Mouse (Mus musculus) lung, embryonic 16.5 days (tissue): Measurements from ENCODE around the gene Patj. TPM values are rescaled to one million over a fixed set of nuclear protein-coding genes. Genes with fewer than 3 reads are reported as not detected.

Experiments used
- ATAC-seq: fragments of 200-750 bp; cut with Nextera tagmentation; 2 replicates; pipeline ENCODE4 v1.8.0; 2017; ENCODE audit warnings: low read depth, mild to moderate bottlenecking, moderate library complexity
- H3K27ac ChIP-seq: fragments of 300-500 bp; sonication (generic); 2 replicates; pipeline ENCODE4 v1.5.1; 2014; ENCODE audit warnings: mild to moderate bottlenecking, control low read depth, low read length
- H3K27me3 ChIP-seq: fragments of 300-500 bp; sonication (generic); 2 replicates; pipeline ENCODE4 v1.6.1; 2014; ENCODE audit warnings: low read depth, low read length, mixed read lengths; ENCODE audit not compliant: control insufficient read depth, insufficient read depth
- H3K36me3 ChIP-seq: fragments of 300-500 bp; sonication (generic); 2 replicates; pipeline ENCODE4 v1.6.1; 2014; ENCODE audit warnings: low read length; ENCODE audit not compliant: control insufficient read depth, insufficient read depth
- H3K4me1 ChIP-seq: fragments of 300-500 bp; sonication (generic); replicated peaks from 2 replicates; pipeline ENCODE4 v1.6.1; 2014; ENCODE audit warnings: low read length, mixed read lengths; ENCODE audit not compliant: control insufficient read depth, insufficient read depth
- H3K4me2 ChIP-seq: fragments of 300-500 bp; sonication (generic); 2 replicates; pipeline ENCODE4 v1.6.1; 2014; ENCODE audit warnings: low read depth, low read length, control low read depth
- H3K4me3 ChIP-seq: fragments of 300-500 bp; sonication (generic); 2 replicates; pipeline ENCODE4 v1.5.1; 2014; ENCODE audit warnings: mild to moderate bottlenecking, low read length, control low read depth
- H3K9ac ChIP-seq: fragments of 300-500 bp; sonication (generic); 2 replicates; pipeline ENCODE4 v1.6.1; 2014; ENCODE audit warnings: low read length, control low read depth
- H3K9me3 ChIP-seq: fragments of 300-500 bp; sonication (generic); 2 replicates; pipeline ENCODE4 v1.6.1; 2016; ENCODE audit warnings: low read length; ENCODE audit not compliant: control insufficient read depth
- WGBS: fragments of 180-500 bp; shearing (Covaris S2); extraction: QIAGEN DNeasy Blood & Tissue Kit; methylation state at CpG from one replicate; pipeline ENCODE4 v1.1.7; 2014; 5-methylcytosine and 5-hydroxymethylcytosine counted together
- polyA plus RNA-seq: library from polyadenylated mRNA; unstranded; fragments of >200 nt; fragmentation: Nextera tagmentation; extraction: Ambion mirVana; gene quantifications from 2 replicates; pipeline ENCODE4 v1.2.1, GENCODE M21; 2015

Patj gene
- polyA plus RNA-seq: 21.2 and 26.5 TPM in 2 replicates

GRCm38 (mm10) chr4:98395690-98396437 is at the start of gene Patj:
Patj (plus strand) TSS chr4:98395785.
- no peaks in the 10 kb centered on the region for H3K36me3 ChIP-seq
- WGBS: 1% methylated on average over 69 of the region's 73 CpGs
- H3K9ac ChIP-seq: peak within 1 kb of the TSS; percentile 99
- peak within 1 kb of the TSS; percentile 87 for H3K4me3 ChIP-seq
- no peaks in the 10 kb centered on the region for H3K27me3 ChIP-seq
- H3K4me1 ChIP-seq: peaks cover 3% of the 10 kb centered on the region; the same call in 1 of the 2 replicates
- H3K4me2 ChIP-seq: peak within 1 kb of the TSS; percentile 87
- no peaks in the 10 kb centered on the region for H3K9me3 ChIP-seq
- H3K27ac ChIP-seq: peak within 1 kb of the TSS; percentile 96
- ATAC-seq: peak; percentile 93

- no peak overlapping the region for H3K4me2 ChIP-seq
- H3K36me3 ChIP-seq: no peaks in the 10 kb centered on the region; the same call in 1 of the 2 replicates
- no peaks in the 10 kb centered on the region for H3K4me1 ChIP-seq
- H3K9me3 ChIP-seq: no peaks in the 10 kb centered on the region
- H3K9ac ChIP-seq: no peak overlapping the region
- H3K27me3 ChIP-seq: no peaks in the 10 kb centered on the region
- no peak overlapping the region for H3K4me3 ChIP-seq
- H3K27ac ChIP-seq: no peak overlapping the region
- 46% methylated on average over 5 of the region's 5 CpGs for WGBS
- no peak for ATAC-seq
These were observed 47.0 kb upstream of the Patj start for GRCm38 (mm10) chr4:98348580-98348979.

- WGBS: 87% methylated on average over 9 of the region's 9 CpGs
- peaks cover 19% of the 10 kb centered on the region for H3K36me3 ChIP-seq
- H3K9ac ChIP-seq: no peak overlapping the region
- no peaks in the 10 kb centered on the region for H3K27me3 ChIP-seq
- no peaks in the 10 kb centered on the region for H3K9me3 ChIP-seq
- H3K27ac ChIP-seq: no peak overlapping the region
- no peaks in the 10 kb centered on the region for H3K4me1 ChIP-seq
- H3K4me3 ChIP-seq: no peak overlapping the region
- H3K4me2 ChIP-seq: no peak overlapping the region
- ATAC-seq: no peak
These were observed 37.4 kb upstream of the Patj start for GRCm38 (mm10) chr4:98358034-98358809.

GRCm38 (mm10) chr4:98375401-98375800 is 20.2 kb upstream of the Patj start:
- 51% methylated on average over 4 of the region's 4 CpGs for WGBS
- Histone ChIP-seq H3K27me3 (no peaks in the 10 kb centered on the region), H3K36me3 (peaks cover 2% of the 10 kb centered on the region; the same call in 1 of the 2 replicates), H3K27ac (no peak overlapping the region), H3K9ac (no peak overlapping the region), H3K4me1 (no peaks in the 10 kb centered on the region), H3K4me3 (no peak overlapping the region), H3K4me2 (no peak overlapping the region), H3K9me3 (no peaks in the 10 kb centered on the region)
- ATAC-seq: 0 out of 2 replicates have a peak, but pooled peaks have one; percentile 47

GRCm38 (mm10) chr4:98376943-98377342 is 18.6 kb upstream of the Patj start:
- Histone ChIP-seq H3K27ac (no peak overlapping the region), H3K9ac (no peak overlapping the region), H3K4me3 (no peak overlapping the region), H3K4me2 (no peak overlapping the region), H3K4me1 (peaks cover 6% of the 10 kb centered on the region; the same call in 1 of the 2 replicates), H3K36me3 (peaks cover 2% of the 10 kb centered on the region; the same call in 1 of the 2 replicates), H3K27me3 (no peaks in the 10 kb centered on the region), H3K9me3 (no peaks in the 10 kb centered on the region)
- 90% methylated on average over 2 of the region's 2 CpGs for WGBS
- no peak for ATAC-seq

- Histone ChIP-seq H3K27me3 (no peaks in the 10 kb centered on the region), H3K27ac (no peak within 1 kb of the TSS; the same call in 1 of the 2 replicates), H3K9me3 (no peaks in the 10 kb centered on the region), H3K9ac (peak within 1 kb of the TSS; percentile 98), H3K4me1 (peaks cover 10% of the 10 kb centered on the region; the same call in 1 of the 2 replicates), H3K4me2 (peak within 1 kb of the TSS; percentile 64), H3K36me3 (no peaks in the 10 kb centered on the region), H3K4me3 (peak within 1 kb of the TSS; percentile 95)
- peak; percentile 97 for ATAC-seq
- under 1% methylated on average over 46 of the region's 46 CpGs for WGBS
These were observed 12.7 kb upstream of the Patj start, which contains the start of gene Tm2d1 for GRCm38 (mm10) chr4:98382716-98383424. Tm2d1 (minus strand) TSS chr4:98383306.

GRCm38 (mm10) chr4:98385036-98385435 is 10.5 kb upstream of the Patj start:
- H3K4me3 ChIP-seq: no peak overlapping the region
- H3K4me1 ChIP-seq: peaks cover 10% of the 10 kb centered on the region; the same call in 1 of the 2 replicates
- 39% methylated on average over 5 of the region's 5 CpGs for WGBS
- H3K9me3 ChIP-seq: no peaks in the 10 kb centered on the region
- no peak overlapping the region for H3K27ac ChIP-seq
- no peak for ATAC-seq
- no peaks in the 10 kb centered on the region for H3K27me3 ChIP-seq
- H3K9ac ChIP-seq: no peak overlapping the region
- H3K36me3 ChIP-seq: no peaks in the 10 kb centered on the region
- H3K4me2 ChIP-seq: no peak overlapping the region

- WGBS: 8% methylated on average over 7 of the region's 7 CpGs
- H3K27ac ChIP-seq: peak overlapping the region; percentile 96
- H3K36me3 ChIP-seq: no peaks in the 10 kb centered on the region
- H3K4me3 ChIP-seq: peak overlapping the region; percentile 87
- H3K4me1 ChIP-seq: no peaks in the 10 kb centered on the region
- no peaks in the 10 kb centered on the region for H3K27me3 ChIP-seq
- peak overlapping the region; percentile 87 for H3K4me2 ChIP-seq
- peak overlapping the region; percentile 99 for H3K9ac ChIP-seq
- H3K9me3 ChIP-seq: no peaks in the 10 kb centered on the region
- no peak for ATAC-seq
These were observed 267 bp upstream of the Patj start for GRCm38 (mm10) chr4:98395346-98395689.
